Comparison of ENCODE assay signal across 8 mouse cellular contexts in genomic region chr9:121361010-121361409, GRCm38 (mm10).
DNase-seq lines count a peak whose midpoint lies in the region; ATAC-seq lines count a peak whose summit lies in the region.

No protein-coding gene starts in this region.

- no peaks in the 10 kb centered on the region for H3K9me3 ChIP-seq in lung, embryonic 15.5 days
- no peaks in the 10 kb centered on the region for H3K9me3 ChIP-seq in hindbrain, embryonic 12.5 days (replicated peaks)

- no peak for DNase-seq in lung, adult 18-20 months
- peak; percentile 62 to 71 for DNase-seq in cerebellum, postnatal 14 days
- DNase-seq in thymus, postnatal 4 days, result peak; percentile 82
- no peak for DNase-seq in urinary bladder, postnatal 25 days (ENCODE audit: low spot score)
- no peak for DNase-seq in layer of hippocampus, adult 11-12 months (ENCODE audit: low spot score)

- peaks cover 34% of the 10 kb centered on the region for H3K4me1 ChIP-seq in lung, embryonic 15.5 days
- peaks cover 42% of the 10 kb centered on the region for H3K4me1 ChIP-seq in hindbrain, embryonic 12.5 days

- peak overlapping the region; percentile 37 for H3K4me2 ChIP-seq in lung, embryonic 15.5 days
- H3K4me2 ChIP-seq in hindbrain, embryonic 12.5 days (replicated peaks), result peak overlapping the region; percentile 14; the same call in 1 of the 2 replicates

- ATAC-seq in lung, embryonic 15.5 days (ENCODE audit: borderline replicate concordance, extremely low read depth, low FRiP score, low TSS enrichment), result no peak
- ATAC-seq in hindbrain, embryonic 12.5 days (ENCODE audit: low FRiP score), result peak; percentile 19; the same call in 1 of the 2 replicates
- ATAC-seq in megakaryocyte-erythroid progenitor cell, adult 5-6 weeks (replicated peaks; ENCODE audit: low FRiP score, low TSS enrichment, poor library complexity, severe bottlenecking), result peak; percentile 95

- H3K27me3 ChIP-seq in lung, embryonic 15.5 days, result no peaks in the 10 kb centered on the region
- H3K27me3 ChIP-seq in hindbrain, embryonic 12.5 days, result no peaks in the 10 kb centered on the region

- peaks cover 10% of the 10 kb centered on the region; the same call in 1 of the 2 replicates for H3K36me3 ChIP-seq in lung, embryonic 15.5 days
- H3K36me3 ChIP-seq in hindbrain, embryonic 12.5 days, result peaks cover 18% of the 10 kb centered on the region

- WGBS in lung, embryonic 15.5 days, result 39% methylated on average over 9 of the region's 9 CpGs
- 35% methylated on average over 9 of the region's 9 CpGs for WGBS in hindbrain, embryonic 12.5 days

- peak overlapping the region; percentile 88 for H3K27ac ChIP-seq in lung, embryonic 15.5 days
- peak overlapping the region; percentile 92 for H3K27ac ChIP-seq in hindbrain, embryonic 12.5 days

- H3K9ac ChIP-seq in lung, embryonic 15.5 days, result 0 out of 2 replicates have a peak overlapping the region, but pooled peaks have one; percentile 32
- H3K9ac ChIP-seq in hindbrain, embryonic 12.5 days, result peak overlapping the region; percentile 42; the same call in 1 of the 2 replicates

- H3K4me3 ChIP-seq in lung, embryonic 15.5 days, result no peak overlapping the region
- H3K4me3 ChIP-seq in hindbrain, embryonic 12.5 days, result no peak overlapping the region

Comparison
In these comparisons a context has a peak if more than half of its experiments do, and no peak if none do; other contexts are left out.
1. DNase-seq: peak in cerebellum, postnatal 14 days (2 of 2) and thymus, postnatal 4 days (single experiment); none in lung, adult 18-20 months (0 of 2), urinary bladder, postnatal 25 days (single experiment) and layer of hippocampus, adult 11-12 months (single experiment).